Mouse (Mus musculus) megakaryocyte, embryonic 14.5 days (primary cell): ENCODE data around the gene Cgnl1.

Source experiments
- FLI1 ChIP-seq: IDR thresholded peaks from 2 replicates; pipeline ENCODE4 v1.6.1; 2012; ENCODE audit warnings: low read length, inconsistent platforms, mixed read lengths
- GATA1 ChIP-seq: IDR thresholded peaks from 3 replicates; pipeline ENCODE4 v1.6.1; 2012; ENCODE audit warnings: mixed read lengths, low read length, inconsistent platforms, borderline replicate concordance

- no peak for TF ChIP-seq GATA1
- TF ChIP-seq FLI1 = no peak
Observed at GRCm38 (mm10) chr9:71609010-71609409, 162.4 kb downstream of the Cgnl1 start.
